Mouse (Mus musculus) spleen, adult 2 months (tissue): ENCODE measurements around the gene Cdh5.

ENCODE experiments used
- CTCF ChIP-seq: fragments of 200-500 bp; IDR thresholded peaks from 2 replicates; pipeline ENCODE4 v1.5.1; 2011; ENCODE audit warnings: mild to moderate bottlenecking, inconsistent platforms; ENCODE audit not compliant: insufficient read depth, insufficient read length, insufficient replicate concordance; ENCODE audit errors: extremely low read depth
- POLR2A ChIP-seq: fragments of 200-500 bp; IDR thresholded peaks from 2 replicates; pipeline ENCODE4 v1.6.1; 2011; ENCODE audit warnings: low read depth, low read length, inconsistent platforms

- no peak for TF ChIP-seq POLR2A
- TF ChIP-seq CTCF, result no peak
These were observed 39.2 kb upstream of the Cdh5 start for GRCm38 (mm10) chr8:104061989-104062820.
